Mouse (Mus musculus) heart, embryonic 11.5 days (tissue): ENCODE measurements around the gene Aacs. TPM values are rescaled to one million over a fixed set of nuclear protein-coding genes. Genes with fewer than 3 reads are reported as not detected.

Source experiments
- ATAC-seq: fragments of 200-750 bp; cut with Nextera tagmentation; replicated peaks from 2 replicates; pipeline ENCODE4 v1.8.0; 2017; ENCODE audit warnings: moderate library complexity; ENCODE audit not compliant: insufficient number of reproducible peaks, low FRiP score, low TSS enrichment
- H3K27ac ChIP-seq: fragments of 300-500 bp; sonication (generic); 2 replicates; pipeline ENCODE4 v1.5.1; 2014; ENCODE audit warnings: mild to moderate bottlenecking, low read depth, low read length
- H3K27me3 ChIP-seq: fragments of 300-500 bp; sonication (generic); 2 replicates; pipeline ENCODE4 v1.6.1; 2014; ENCODE audit warnings: mild to moderate bottlenecking, low read length, mixed read lengths; ENCODE audit not compliant: control insufficient read depth, insufficient read depth
- H3K36me3 ChIP-seq: fragments of 300-500 bp; sonication (generic); 2 replicates; pipeline ENCODE4 v1.6.1; 2014; ENCODE audit warnings: mild to moderate bottlenecking, low read length, moderate library complexity, mixed read lengths; ENCODE audit not compliant: control insufficient read depth, insufficient read depth
- H3K4me1 ChIP-seq: fragments of 300-500 bp; sonication (generic); 2 replicates; pipeline ENCODE4 v1.6.1; 2014; ENCODE audit warnings: low read length; ENCODE audit not compliant: control insufficient read depth, insufficient read depth
- H3K4me2 ChIP-seq: fragments of 300-500 bp; sonication (generic); 2 replicates; pipeline ENCODE4 v1.6.1; 2014; ENCODE audit warnings: mild to moderate bottlenecking, moderate library complexity
- H3K4me3 ChIP-seq: fragments of 300-500 bp; sonication (generic); 2 replicates; pipeline ENCODE4 v1.5.1; 2014; ENCODE audit warnings: low read depth, low read length
- H3K9ac ChIP-seq: fragments of 300-500 bp; sonication (generic); 2 replicates; pipeline ENCODE4 v1.6.1; 2014; ENCODE audit warnings: mild to moderate bottlenecking, low read depth, low read length, moderate library complexity
- H3K9me3 ChIP-seq: fragments of 300-500 bp; sonication (generic); replicated peaks from 2 replicates; pipeline ENCODE4 v1.6.1; 2016; ENCODE audit warnings: low read length; ENCODE audit not compliant: control insufficient read depth
- WGBS: fragments of 180-500 bp; shearing (Covaris S2); extraction: QIAGEN DNeasy Blood & Tissue Kit; methylation state at CpG from one replicate; pipeline ENCODE4 v1.1.7; 2014; ENCODE audit not compliant: insufficient replicate concordance; 5-methylcytosine and 5-hydroxymethylcytosine counted together
- polyA plus RNA-seq: library from polyadenylated mRNA; unstranded; fragments of >200 nt; fragmentation: Nextera tagmentation; extraction: Ambion mirVana; gene quantifications from 2 replicates; pipeline ENCODE4 v1.2.1, GENCODE M21; 2014

Gene Aacs
- polyA plus RNA-seq, 1 experiment from 2014 or later: 14.2 TPM

DNA sequence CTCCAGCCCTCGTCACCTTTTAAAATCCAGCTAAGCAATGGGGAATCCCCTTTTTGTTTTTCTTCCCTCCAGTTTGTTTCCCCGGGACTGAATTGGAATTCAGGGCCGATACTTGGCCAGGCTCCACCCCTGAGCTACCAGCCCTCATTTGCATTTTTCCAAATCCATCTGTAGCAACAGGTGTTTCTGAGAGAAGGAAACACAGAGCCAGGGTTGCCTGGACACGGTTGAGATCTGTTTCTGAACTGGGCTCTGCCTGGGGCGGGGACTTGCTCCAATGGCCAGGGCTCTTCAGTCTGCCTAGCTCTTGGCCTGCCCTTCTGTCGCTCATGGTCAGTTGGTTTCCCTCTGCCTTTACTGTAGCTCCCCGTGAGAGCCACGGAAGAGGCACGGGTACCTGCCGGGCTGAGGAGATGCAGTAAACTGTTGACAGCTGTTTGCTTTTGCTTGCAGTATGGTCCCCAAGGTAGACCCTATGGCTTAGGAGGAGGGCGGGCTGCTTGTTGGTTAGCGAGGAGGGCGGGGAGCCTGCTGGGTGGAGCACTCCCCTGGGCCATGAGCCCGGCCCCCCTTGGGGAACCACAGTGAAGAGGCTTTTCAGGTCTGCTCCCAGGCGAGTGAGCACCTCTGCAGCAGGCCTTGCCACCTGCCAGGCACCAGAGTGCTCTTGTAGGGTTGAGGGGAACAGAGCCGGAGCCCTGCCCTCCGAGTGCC lies 16.9 kb downstream of the Aacs start:
- Histone ChIP-seq H3K9me3 (no peaks in the 10 kb centered on the region), H3K27me3 (no peaks in the 10 kb centered on the region), H3K36me3 (no peaks in the 10 kb centered on the region; the same call in none of the 2 replicates), H3K4me3 (no peak overlapping the region), H3K27ac (no peak overlapping the region), H3K9ac (no peak overlapping the region), H3K4me2 (no peak overlapping the region), H3K4me1 (no peaks in the 10 kb centered on the region)
- no peak for ATAC-seq
- WGBS: 64% methylated on average over 17 of the region's 17 CpGs

- Histone ChIP-seq H3K4me1 (no peaks in the 10 kb centered on the region), H3K36me3 (no peaks in the 10 kb centered on the region; the same call in none of the 2 replicates), H3K27ac (no peak overlapping the region), H3K4me3 (no peak overlapping the region), H3K4me2 (no peak overlapping the region), H3K9ac (no peak overlapping the region), H3K9me3 (no peaks in the 10 kb centered on the region), H3K27me3 (no peaks in the 10 kb centered on the region)
- WGBS: 71% methylated on average over 5 of the region's 5 CpGs
- no peak for ATAC-seq
Observed at GRCm38 (mm10) chr5:125493093-125493423, 17.4 kb downstream of the Aacs start.

GRCm38 (mm10) chr5:125495655-125496054 lies 20.0 kb downstream of the Aacs start:
- ATAC-seq: no peak
- H3K4me2 ChIP-seq: no peak overlapping the region
- 90% methylated on average over 10 of the region's 10 CpGs for WGBS

DNA sequence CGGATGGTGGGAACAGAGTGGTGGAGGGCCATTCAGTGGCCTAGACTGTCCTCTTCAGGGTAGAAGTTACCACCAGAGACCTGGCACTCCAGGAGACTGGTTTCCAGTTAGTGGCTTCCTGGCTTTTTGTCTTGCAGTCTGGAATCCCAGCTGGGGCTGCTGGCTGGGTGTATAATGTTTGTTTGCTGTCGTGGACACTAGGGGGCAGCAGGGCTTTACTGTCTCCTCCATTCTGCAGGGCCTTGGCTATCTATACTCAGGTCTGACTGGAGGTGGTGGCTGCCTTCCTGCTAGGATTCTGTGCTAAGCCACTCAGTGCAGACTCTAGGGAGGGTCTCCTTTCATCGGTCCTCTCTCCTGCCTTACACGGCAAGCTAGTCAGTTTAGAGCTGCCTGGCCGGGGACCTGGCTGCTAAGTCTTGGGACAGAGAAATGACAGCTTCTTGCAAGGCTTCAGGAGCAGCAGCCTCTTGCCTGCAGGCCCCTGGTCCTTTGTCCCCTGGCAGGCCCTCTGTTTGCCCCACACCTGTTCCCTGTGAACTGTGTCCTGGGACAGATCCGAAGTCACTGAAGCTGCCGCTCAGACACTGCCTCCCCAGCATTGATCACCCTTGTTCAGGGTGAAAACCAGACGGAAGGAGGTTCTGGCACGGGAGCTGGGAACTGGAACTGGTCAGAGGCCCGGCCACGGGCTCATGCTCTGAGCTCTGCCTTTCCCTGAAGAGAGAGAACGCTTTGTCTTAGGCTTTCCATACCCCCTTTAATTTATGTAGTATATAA lies 22.4 kb downstream of the Aacs start:
- Histone ChIP-seq H3K4me3 (no peak overlapping the region), H3K27ac (no peak overlapping the region), H3K9me3 (no peaks in the 10 kb centered on the region), H3K4me2 (no peak overlapping the region), H3K4me1 (no peaks in the 10 kb centered on the region), H3K27me3 (no peaks in the 10 kb centered on the region), H3K9ac (no peak overlapping the region), H3K36me3 (no peaks in the 10 kb centered on the region; the same call in none of the 2 replicates)
- 64% methylated on average over 12 of the region's 12 CpGs for WGBS
- ATAC-seq: no peak; the same call in 1 of the 2 replicates

More at GRCm38 (mm10) chr5:125495655-125496054, 20.0 kb downstream of the Aacs start:
- Histone ChIP-seq H3K4me1 (no peaks in the 10 kb centered on the region), H3K27ac (no peak overlapping the region), H3K9me3 (no peaks in the 10 kb centered on the region), H3K9ac (no peak overlapping the region), H3K4me3 (no peak overlapping the region), H3K36me3 (no peaks in the 10 kb centered on the region; the same call in none of the 2 replicates), H3K27me3 (no peaks in the 10 kb centered on the region)

- Histone ChIP-seq H3K9me3 (no peaks in the 10 kb centered on the region), H3K27me3 (no peaks in the 10 kb centered on the region), H3K36me3 (0 out of 2 replicates have a peak, but pooled peaks cover 5% of the 10 kb centered on the region), H3K4me1 (no peaks in the 10 kb centered on the region), H3K9ac (no peak overlapping the region), H3K4me3 (no peak overlapping the region), H3K27ac (no peak overlapping the region), H3K4me2 (no peak overlapping the region)
- no peak for ATAC-seq
- 88% methylated on average over 6 of the region's 6 CpGs for WGBS
Observed at GRCm38 (mm10) chr5:125501505-125501904, 25.9 kb downstream of the Aacs start.

DNA sequence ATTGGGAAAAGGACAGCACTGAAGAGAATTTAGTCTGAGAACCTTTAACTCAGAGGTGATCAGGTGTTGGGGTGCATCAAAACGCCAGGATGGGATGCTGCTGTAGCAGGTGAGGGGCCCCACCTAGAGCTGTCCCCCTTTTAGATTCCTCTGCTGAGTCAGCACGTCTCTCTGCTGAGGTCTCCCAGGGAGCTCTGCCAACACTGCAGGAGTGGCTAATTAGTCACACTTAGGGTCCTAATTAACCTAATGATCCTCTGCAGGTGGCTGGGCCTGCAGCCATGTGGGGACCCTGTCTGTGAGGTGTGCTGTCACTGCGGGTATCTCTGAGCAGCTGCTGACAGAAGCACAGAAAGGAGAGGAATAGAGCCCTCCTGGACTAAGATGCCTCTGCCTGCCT lies 26.6 kb downstream of the Aacs start:
- Histone ChIP-seq H3K27me3 (no peaks in the 10 kb centered on the region), H3K9me3 (no peaks in the 10 kb centered on the region), H3K4me3 (no peak overlapping the region), H3K4me1 (no peaks in the 10 kb centered on the region), H3K9ac (no peak overlapping the region), H3K36me3 (0 out of 2 replicates have a peak, but pooled peaks cover 5% of the 10 kb centered on the region), H3K4me2 (no peak overlapping the region), H3K27ac (no peak overlapping the region)
- ATAC-seq: no peak
- 43% methylated on average over 3 of the region's 3 CpGs for WGBS

GRCm38 (mm10) chr5:125503628-125504027 lies 28.0 kb downstream of the Aacs start:
- Histone ChIP-seq H3K9me3 (no peaks in the 10 kb centered on the region; the same call in 1 of the 2 replicates), H3K4me1 (no peaks in the 10 kb centered on the region), H3K4me2 (no peak overlapping the region), H3K27ac (no peak overlapping the region), H3K36me3 (0 out of 2 replicates have a peak, but pooled peaks cover 5% of the 10 kb centered on the region), H3K4me3 (no peak overlapping the region), H3K9ac (no peak overlapping the region), H3K27me3 (no peaks in the 10 kb centered on the region)
- WGBS: 84% methylated on average over 6 of the region's 6 CpGs
- ATAC-seq: no peak

GRCm38 (mm10) chr5:125504692-125505091 lies 29.1 kb downstream of the Aacs start:
- Histone ChIP-seq H3K36me3 (0 out of 2 replicates have a peak, but pooled peaks cover 5% of the 10 kb centered on the region), H3K4me3 (no peak overlapping the region), H3K9me3 (no peaks in the 10 kb centered on the region; the same call in 1 of the 2 replicates), H3K4me2 (no peak overlapping the region), H3K4me1 (no peaks in the 10 kb centered on the region), H3K27ac (no peak overlapping the region), H3K9ac (no peak overlapping the region), H3K27me3 (no peaks in the 10 kb centered on the region)
- no peak for ATAC-seq
- 77% methylated on average over 11 of the region's 11 CpGs for WGBS
